28 mouse cellular contexts compared by ENCODE assay signal in genomic region chr13:70167747-70168146, GRCm38 (mm10).
"Had no signal": no experiment of that assay in that cellular context is flagged by ENCODE, and none has a peak within 500 bp of the region (broad histone marks: within the 10 kb centered on the region; RNA-seq: fewer than 3 reads in every experiment).

No protein-coding gene starts in this region.

- H3K4me1 ChIP-seq: limb, embryonic 10.5 days; limb, embryonic 12.5 days; limb, embryonic 13.5 days; limb, embryonic 15.5 days; liver, embryonic 12.5 days; liver, embryonic 13.5 days; liver, embryonic 15.5 days; lung, embryonic 15.5 days; megakaryocyte, embryonic 14.5 days; midbrain, embryonic 10.5 days; midbrain, embryonic 12.5 days; neural tube, embryonic 12.5 days had no signal

- H3K27ac ChIP-seq: limb, embryonic 10.5 days; limb, embryonic 12.5 days; limb, embryonic 13.5 days; limb, embryonic 15.5 days; liver, embryonic 12.5 days; liver, embryonic 13.5 days; liver, embryonic 14.5 days; liver, embryonic 15.5 days; lung, embryonic 15.5 days; macrophage; midbrain, embryonic 10.5 days; midbrain, embryonic 12.5 days; midbrain, embryonic 13.5 days; midbrain, embryonic 15.5 days; neural tube, embryonic 12.5 days had no signal

- H3K4me3 ChIP-seq: limb, embryonic 10.5 days; limb, embryonic 12.5 days; limb, embryonic 13.5 days; limb, embryonic 15.5 days; liver, embryonic 12.5 days; liver, embryonic 13.5 days; liver, embryonic 15.5 days; lung, embryonic 15.5 days; midbrain, embryonic 10.5 days; midbrain, embryonic 12.5 days; midbrain, embryonic 13.5 days; midbrain, embryonic 15.5 days; myocyte; neural tube, embryonic 12.5 days had no signal

- H3K36me3 ChIP-seq: limb, embryonic 10.5 days; limb, embryonic 12.5 days; limb, embryonic 13.5 days; limb, embryonic 15.5 days; liver, embryonic 12.5 days; liver, embryonic 13.5 days; liver, embryonic 15.5 days; lung, embryonic 15.5 days; midbrain, embryonic 10.5 days; midbrain, embryonic 12.5 days; midbrain, embryonic 13.5 days; midbrain, embryonic 15.5 days; neural tube, embryonic 12.5 days had no signal

- H3K9me3 ChIP-seq: limb, embryonic 10.5 days; limb, embryonic 12.5 days; limb, embryonic 13.5 days; limb, embryonic 15.5 days; liver, embryonic 12.5 days; liver, embryonic 13.5 days; liver, embryonic 15.5 days; lung, embryonic 15.5 days; midbrain, embryonic 10.5 days; midbrain, embryonic 12.5 days; midbrain, embryonic 13.5 days; midbrain, embryonic 15.5 days; neural tube, embryonic 12.5 days had no signal

- H3K27me3 ChIP-seq: limb, embryonic 12.5 days; limb, embryonic 13.5 days; limb, embryonic 15.5 days; liver, embryonic 12.5 days; liver, embryonic 13.5 days; liver, embryonic 15.5 days; lung, embryonic 15.5 days; megakaryocyte, embryonic 14.5 days; midbrain, embryonic 12.5 days; midbrain, embryonic 13.5 days; midbrain, embryonic 15.5 days; neural tube, embryonic 12.5 days had no signal

- H3K9ac ChIP-seq: limb, embryonic 12.5 days; limb, embryonic 13.5 days; limb, embryonic 15.5 days; liver, embryonic 12.5 days; liver, embryonic 13.5 days; liver, embryonic 14.5 days; liver, embryonic 15.5 days; liver, postnatal 0 days; lung, embryonic 14.5 days; lung, embryonic 15.5 days; midbrain, embryonic 12.5 days; midbrain, embryonic 13.5 days; midbrain, embryonic 15.5 days; neural tube, embryonic 12.5 days had no signal

- DNase-seq: left cerebral cortex, postnatal 4 days; liver; liver, embryonic 13.5 days; liver, postnatal 0 days; lung, adult 18-20 months; lung, adult 2 months; lung, embryonic 14.5 days; lung, postnatal 10 days; lung, postnatal 14 days; lung, postnatal 36 days; lung, postnatal 4 days; midbrain, embryonic 14.5 days had no signal
